Mouse (Mus musculus) activated CD4-positive, CD25-positive, alpha-beta regulatory T cell, adult 9 weeks (primary cell): ENCODE measurements around the gene Usp42. TPM values are rescaled to one million over a fixed set of nuclear protein-coding genes. Genes with fewer than 3 reads are reported as not detected.

Experiments
- polyA plus RNA-seq: library from polyadenylated mRNA; unstranded; fragments of 100-300 nt; shearing (Covaris generic); gene quantifications from one replicate; pipeline ENCODE4 v1.2.1, GENCODE M21; 2017

Usp42 gene
- 14.2 TPM for polyA plus RNA-seq

GRCm38 (mm10) chr5:143732180-143732891 lies at the start of gene Usp42:
Gene Usp42, minus strand, starts transcription at chr5:143732280.

Other genes starting within 250 kb of the Usp42 start
- gene Rac1, start 204.2 kb downstream of the Usp42 start, polyA plus RNA-seq = 20.0 TPM
- 79.1 TPM for gene Cyth3, start 109.8 kb downstream of the Usp42 start, polyA plus RNA-seq
- gene Eif2ak1, start 85.5 kb upstream of the Usp42 start, polyA plus RNA-seq = 65.0 TPM
- gene Ankrd61, start 165.4 kb upstream of the Usp42 start, polyA plus RNA-seq = 0.32 TPM
- gene Aimp2, start 177.6 kb upstream of the Usp42 start, polyA plus RNA-seq = 56.0 TPM
- gene Pms2, start 177.7 kb upstream of the Usp42 start, polyA plus RNA-seq = 36.7 TPM
- gene Gm42421, start 195.9 kb upstream of the Usp42 start, polyA plus RNA-seq = 0.61 TPM
- 0.82 TPM for gene Rsph10b, start 200.8 kb upstream of the Usp42 start, polyA plus RNA-seq